Mouse (Mus musculus): Measurements from ENCODE around the gene Gast. TPM values are rescaled to one million over a fixed set of nuclear protein-coding genes. Genes with fewer than 3 reads are reported as not detected.
"Not testable (repeated sequence)": the region's sequence is repeated elsewhere in the genome, so short reads cannot be mapped to it uniquely, and the experiment has no call there.

The Gast gene
- polyA plus RNA-seq, 1 experiment from 2014 or later: 0.90 TPM

- Histone ChIP-seq H3K4me3 (peak within 1 kb of the TSS; percentile 85), H3K4me1 (replicated peaks) (peaks cover 37% of the 10 kb centered on the region), H3K27ac (peak within 1 kb of the TSS; percentile 93), H3K9me3 (no peaks in the 10 kb centered on the region), H3K27me3 (ENCODE audit: insufficient read depth, poor library complexity, severe bottlenecking) (peaks cover 80% of the 10 kb centered on the region), H3K36me3 (peaks cover 24% of the 10 kb centered on the region)
- WGBS: 2% methylated on average over 49 of the region's 49 CpGs
- peak; percentile 84 for DNase-seq (ENCODE audit: low spot score)
These were observed 22.0 kb downstream of the Gast start, which contains the start of gene Hap1 for GRCm38 (mm10) chr11:100355972-100356818. Gene Hap1 (minus strand): TSS chr11:100356128.

- H3K27me3 ChIP-seq (ENCODE audit: insufficient read depth, poor library complexity, severe bottlenecking): peaks cover 80% of the 10 kb centered on the region
- H3K4me1 ChIP-seq (replicated peaks): peaks cover 34% of the 10 kb centered on the region
- no peak for DNase-seq (ENCODE audit: low spot score)
- H3K4me3 ChIP-seq: peak overlapping the region; percentile 85
- peak overlapping the region; percentile 93 for H3K27ac ChIP-seq
- peaks cover 21% of the 10 kb centered on the region for H3K36me3 ChIP-seq
- WGBS: 20% methylated on average over 9 of the region's 9 CpGs
- H3K9me3 ChIP-seq: no peaks in the 10 kb centered on the region
These were observed 22.6 kb downstream of the Gast start for GRCm38 (mm10) chr11:100356819-100357211.

- H3K27ac ChIP-seq: no peak overlapping the region
- H3K9me3 ChIP-seq: no peaks in the 10 kb centered on the region
- no peak overlapping the region for H3K4me3 ChIP-seq
- H3K36me3 ChIP-seq: peaks cover 17% of the 10 kb centered on the region
- peaks cover 28% of the 10 kb centered on the region for H3K4me1 ChIP-seq (replicated peaks)
- no peak for DNase-seq (ENCODE audit: low spot score)
- 52% methylated on average over 5 of the region's 5 CpGs for WGBS
- H3K27me3 ChIP-seq (ENCODE audit: insufficient read depth, poor library complexity, severe bottlenecking): peaks cover 80% of the 10 kb centered on the region
These were observed 23.2 kb downstream of the Gast start for GRCm38 (mm10) chr11:100357408-100357807.

GRCm38 (mm10) chr11:100360175-100360574 is 26.0 kb downstream of the Gast start:
- no peak for DNase-seq (ENCODE audit: low spot score)
- peaks cover 68% of the 10 kb centered on the region for H3K27me3 ChIP-seq (ENCODE audit: insufficient read depth, poor library complexity, severe bottlenecking)
- no peak overlapping the region for H3K27ac ChIP-seq
- H3K36me3 ChIP-seq: no peaks in the 10 kb centered on the region
- H3K4me1 ChIP-seq (replicated peaks): peaks cover 33% of the 10 kb centered on the region
- H3K9me3 ChIP-seq: no peaks in the 10 kb centered on the region
- H3K4me3 ChIP-seq: no peak overlapping the region
- 79% methylated on average over 6 of the region's 6 CpGs for WGBS

GRCm38 (mm10) chr11:100361059-100361458 is 26.9 kb downstream of the Gast start:
- DNase-seq (ENCODE audit: low spot score); H3K4me3 ChIP-seq; H3K9me3 ChIP-seq; H3K27ac ChIP-seq; H3K36me3 ChIP-seq: not testable (repeated sequence)
- WGBS: no CpG with 5 or more reads among the region's 13 CpGs
- Histone ChIP-seq H3K27me3 (ENCODE audit: insufficient read depth, poor library complexity, severe bottlenecking) (peaks cover 61% of the 10 kb centered on the region), H3K4me1 (replicated peaks) (peaks cover 28% of the 10 kb centered on the region)

GRCm38 (mm10) chr11:100362209-100362978 is 28.2 kb downstream of the Gast start:
- peak; percentile 80 for DNase-seq (ENCODE audit: low spot score)
- peaks cover 21% of the 10 kb centered on the region for H3K4me1 ChIP-seq (replicated peaks)
- WGBS: 13% methylated on average over 8 of the region's 8 CpGs
- no peaks in the 10 kb centered on the region for H3K9me3 ChIP-seq
- peaks cover 47% of the 10 kb centered on the region for H3K27me3 ChIP-seq (ENCODE audit: insufficient read depth, poor library complexity, severe bottlenecking)
- H3K27ac ChIP-seq: no peak overlapping the region
- H3K36me3 ChIP-seq: no peaks in the 10 kb centered on the region
- H3K4me3 ChIP-seq: no peak overlapping the region

GRCm38 (mm10) chr11:100362979-100363562 is 28.9 kb downstream of the Gast start:
- H3K27ac ChIP-seq: no peak overlapping the region
- no peak overlapping the region; the same call in 1 of the 2 replicates for H3K4me3 ChIP-seq
- peaks cover 40% of the 10 kb centered on the region for H3K27me3 ChIP-seq (ENCODE audit: insufficient read depth, poor library complexity, severe bottlenecking)
- peaks cover 21% of the 10 kb centered on the region for H3K4me1 ChIP-seq (replicated peaks)
- H3K9me3 ChIP-seq: no peaks in the 10 kb centered on the region
- WGBS: 20% methylated on average over 12 of the region's 12 CpGs
- no peaks in the 10 kb centered on the region for H3K36me3 ChIP-seq
- DNase-seq (ENCODE audit: low spot score): peak; percentile 75

- H3K27me3 ChIP-seq (ENCODE audit: insufficient read depth, poor library complexity, severe bottlenecking): 0 out of 2 replicates have a peak, but pooled peaks cover 1% of the 10 kb centered on the region
- H3K4me3 ChIP-seq: no peak overlapping the region
- H3K36me3 ChIP-seq: peaks cover 37% of the 10 kb centered on the region
- 89% methylated on average over 7 of the region's 7 CpGs for WGBS
- H3K27ac ChIP-seq: no peak overlapping the region
- no peak for DNase-seq (ENCODE audit: low spot score)
- peaks cover 26% of the 10 kb centered on the region for H3K4me1 ChIP-seq (replicated peaks)
- H3K9me3 ChIP-seq: no peaks in the 10 kb centered on the region
These were observed 34.9 kb downstream of the Gast start for GRCm38 (mm10) chr11:100369145-100369544.

GRCm38 (mm10) chr11:100369822-100370221 is 35.6 kb downstream of the Gast start:
- Histone ChIP-seq H3K27me3 (ENCODE audit: insufficient read depth, poor library complexity, severe bottlenecking) (no peaks in the 10 kb centered on the region), H3K4me1 (replicated peaks) (peaks cover 21% of the 10 kb centered on the region), H3K27ac (no peak overlapping the region), H3K36me3 (peaks cover 40% of the 10 kb centered on the region), H3K4me3 (no peak overlapping the region), H3K9me3 (no peaks in the 10 kb centered on the region)
- 83% methylated on average over 8 of the region's 8 CpGs for whole genome bisulfite sequencing
- no peak for DNase-seq (ENCODE audit: low spot score)

- H3K9me3 ChIP-seq: no peaks in the 10 kb centered on the region
- no peak overlapping the region for H3K4me3 ChIP-seq
- WGBS: 74% methylated on average over 7 of the region's 8 CpGs
- no peaks in the 10 kb centered on the region for H3K27me3 ChIP-seq (ENCODE audit: insufficient read depth, poor library complexity, severe bottlenecking)
- H3K36me3 ChIP-seq: peaks cover 59% of the 10 kb centered on the region
- 0 out of 2 replicates have a peak overlapping the region, but pooled peaks have one; percentile 42 for H3K27ac ChIP-seq
- peaks cover 19% of the 10 kb centered on the region for H3K4me1 ChIP-seq (replicated peaks)
- no peak for DNase-seq (ENCODE audit: low spot score)
These were observed 37.9 kb downstream of the Gast start for GRCm38 (mm10) chr11:100371981-100372558.

- Histone ChIP-seq H3K9me3 (no peaks in the 10 kb centered on the region), H3K27ac (no peak overlapping the region), H3K27me3 (ENCODE audit: insufficient read depth, poor library complexity, severe bottlenecking) (no peaks in the 10 kb centered on the region), H3K4me1 (replicated peaks) (peaks cover 16% of the 10 kb centered on the region), H3K36me3 (peaks cover 83% of the 10 kb centered on the region), H3K4me3 (no peak overlapping the region)
- DNase-seq (ENCODE audit: low spot score): no peak
- 88% methylated on average over 9 of the region's 9 CpGs for WGBS
These were observed 40.9 kb downstream of the Gast start for GRCm38 (mm10) chr11:100375127-100375526.

- peaks cover 84% of the 10 kb centered on the region for H3K36me3 ChIP-seq
- no peak overlapping the region for H3K4me3 ChIP-seq
- no peak overlapping the region for H3K27ac ChIP-seq
- peaks cover 12% of the 10 kb centered on the region for H3K4me1 ChIP-seq (replicated peaks)
- no peaks in the 10 kb centered on the region for H3K27me3 ChIP-seq (ENCODE audit: insufficient read depth, poor library complexity, severe bottlenecking)
- no peak for DNase-seq (ENCODE audit: low spot score)
- WGBS: 81% methylated on average over 4 of the region's 4 CpGs
- no peaks in the 10 kb centered on the region for H3K9me3 ChIP-seq
These were observed 41.8 kb downstream of the Gast start for GRCm38 (mm10) chr11:100376005-100376404.
